Mouse (Mus musculus): Measurements from ENCODE around the gene Gpi1.
"Not testable (repeated sequence)": the region's sequence is repeated elsewhere in the genome, so short reads cannot be mapped to it uniquely, and the experiment has no call there.

Gpi1 gene

GRCm38 (mm10) chr7:34183794-34184193 is 46.3 kb downstream of the Gpi1 start:
- DNase-seq (ENCODE audit: low read depth, low spot score) = no peak

GRCm38 (mm10) chr7:34183356-34183755 is 46.8 kb downstream of the Gpi1 start:
- DNase-seq (ENCODE audit: low read depth, low spot score) = peak; percentile 84

- not testable (repeated sequence) for DNase-seq (ENCODE audit: low read depth, low spot score)
Measured at GRCm38 (mm10) chr7:34176241-34176640, 53.9 kb downstream of the Gpi1 start.

GRCm38 (mm10) chr7:34172251-34172650 is 57.9 kb downstream of the Gpi1 start:
- peak; percentile 45 for DNase-seq (ENCODE audit: low read depth, low spot score)

GRCm38 (mm10) chr7:34169454-34169853 is 60.7 kb downstream of the Gpi1 start, which contains the start of gene Uba2:
Gene Uba2 (minus strand): TSS chr7:34169599.
- DNase-seq (ENCODE audit: low read depth, low spot score) = peak; percentile 90

- DNase-seq (ENCODE audit: low read depth, low spot score) = peak; percentile 98
Measured at GRCm38 (mm10) chr7:34168470-34169251, 61.5 kb downstream of the Gpi1 start.

- DNase-seq (ENCODE audit: low read depth, low spot score) = peak; percentile 70
Measured at GRCm38 (mm10) chr7:34167766-34168469, 62.2 kb downstream of the Gpi1 start.

- DNase-seq (ENCODE audit: low read depth, low spot score) = peak; percentile 90
Measured at GRCm38 (mm10) chr7:34166850-34167249, 63.3 kb downstream of the Gpi1 start.

GRCm38 (mm10) chr7:34165999-34166398 is 64.1 kb downstream of the Gpi1 start:
- peak; percentile 58 for DNase-seq (ENCODE audit: low read depth, low spot score)

GRCm38 (mm10) chr7:34164671-34165070 is 65.5 kb downstream of the Gpi1 start:
- peak; percentile 68 for DNase-seq (ENCODE audit: low read depth, low spot score)

GRCm38 (mm10) chr7:34159167-34159566 is 71.0 kb downstream of the Gpi1 start:
- DNase-seq (ENCODE audit: low read depth, low spot score) = no peak

GRCm38 (mm10) chr7:34157994-34158393 is 72.1 kb downstream of the Gpi1 start:
- no peak for DNase-seq (ENCODE audit: low read depth, low spot score)

Measured in ZHBTc4 (cell line).